Mouse (Mus musculus) bone marrow macrophage, adult 2 months (primary cell): ENCODE results near the gene Arhgap11a.

Experiments
- CTCF ChIP-seq: IDR thresholded peaks from 2 replicates; pipeline ENCODE4 v1.5.1; 2012; ENCODE audit warnings: low read depth, mild to moderate bottlenecking, low read length, moderate library complexity
- POLR2A ChIP-seq: IDR thresholded peaks from 2 replicates; pipeline ENCODE4 v1.6.1; 2012; ENCODE audit warnings: mild to moderate bottlenecking, low read depth, low read length, borderline replicate concordance

- no peak for TF ChIP-seq CTCF
- no peak for TF ChIP-seq POLR2A
Observed at GRCm38 (mm10) chr2:113806851-113807577, 41.4 kb downstream of the Arhgap11a start.
